Mouse (Mus musculus): ENCODE results near the gene Fam172a.
"Not testable (repeated sequence)": the region's sequence is repeated elsewhere in the genome, so short reads cannot be mapped to it uniquely, and the experiment has no call there.

Fam172a gene

GRCm38 (mm10) chr13:77701733-77702132 is at the start of gene Fam172a:
TSS of gene Fam172a (plus strand) at chr13:77702033.
- not testable (repeated sequence) for DNase-seq (ENCODE audit: low spot score)

GRCm38 (mm10) chr13:77688651-77689050 is 13.2 kb upstream of the Fam172a start:
- no peak for DNase-seq (ENCODE audit: low spot score)

DNA sequence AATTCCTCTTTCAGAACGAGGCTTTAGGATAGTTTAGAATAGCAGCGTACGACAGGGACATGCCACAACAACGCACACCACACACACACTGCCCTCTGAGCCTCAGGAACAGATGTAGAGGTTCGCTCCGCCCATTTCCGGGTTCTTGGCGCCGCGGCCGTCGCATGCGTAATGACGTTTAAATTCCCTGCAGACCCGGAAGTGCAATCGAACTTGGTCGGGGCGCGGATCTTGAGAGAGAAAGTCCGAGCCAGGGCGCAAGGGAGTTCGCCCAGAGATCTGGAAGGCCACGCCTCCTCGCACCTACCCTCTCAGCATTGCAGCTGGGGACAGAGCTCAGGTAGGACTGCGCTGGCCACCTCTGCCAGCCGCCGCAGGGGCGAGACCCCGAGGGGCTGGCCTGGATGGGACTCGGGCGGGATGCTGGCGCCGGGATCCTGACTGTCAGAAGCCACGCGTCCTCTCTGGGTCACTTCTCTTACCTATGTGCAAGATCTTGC is 6.7 kb downstream of the Fam172a start:
- DNase-seq (ENCODE audit: low spot score): peak; percentile 94

DNA sequence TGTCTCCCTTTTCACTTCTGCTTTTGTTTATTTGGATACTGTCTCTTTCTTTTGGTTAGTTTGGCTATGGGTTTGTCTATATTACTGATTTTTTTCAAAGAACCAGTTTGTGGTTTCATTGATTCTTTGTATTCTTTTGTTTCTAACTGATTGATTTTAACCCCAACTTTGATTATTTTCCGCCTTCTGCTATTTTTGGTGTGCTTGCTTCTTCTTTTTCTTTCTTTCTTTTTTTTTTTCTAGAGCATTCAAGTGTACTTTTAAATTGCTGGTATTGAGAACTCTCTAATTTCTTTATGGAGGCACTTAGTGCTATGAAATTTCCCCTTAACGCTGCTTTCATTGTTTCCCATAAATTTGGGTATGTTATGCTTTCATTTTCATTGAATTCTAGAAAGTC is 15.7 kb downstream of the Fam172a start:
- no peak for DNase-seq (ENCODE audit: low spot score)

DNA sequence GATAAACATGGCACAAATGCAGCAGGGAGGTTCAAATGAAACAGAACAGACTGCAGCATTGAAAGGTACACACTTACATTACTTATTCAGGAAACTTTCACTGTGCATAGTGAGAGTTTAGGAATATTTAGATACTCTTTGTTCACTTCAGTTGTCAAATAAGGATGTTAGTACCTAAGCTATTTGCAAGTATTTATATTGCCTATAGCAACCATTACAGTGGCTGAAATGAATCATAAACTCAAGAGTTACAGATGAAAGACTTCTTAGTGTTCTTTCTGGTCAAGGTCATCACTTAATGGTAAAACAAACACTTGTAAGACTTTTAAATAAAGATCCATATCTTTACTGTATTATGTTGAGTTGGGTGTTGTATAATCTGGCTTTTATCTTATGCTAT is 41.0 kb downstream of the Fam172a start:
- no peak for DNase-seq (ENCODE audit: low spot score)

- no peak for DNase-seq (ENCODE audit: low spot score)
These were observed 75.8 kb downstream of the Fam172a start for GRCm38 (mm10) chr13:77777606-77778005.

GRCm38 (mm10) chr13:77807341-77807740 is 105.5 kb downstream of the Fam172a start:
- DNase-seq (ENCODE audit: low spot score): not testable (repeated sequence)

GRCm38 (mm10) chr13:77810449-77810848 is 108.6 kb downstream of the Fam172a start:
- DNase-seq (ENCODE audit: low spot score): no peak

- DNase-seq (ENCODE audit: low spot score): no peak
These were observed 124.3 kb downstream of the Fam172a start for GRCm38 (mm10) chr13:77826138-77826537.

GRCm38 (mm10) chr13:77843017-77843654 is 141.3 kb downstream of the Fam172a start:
- no peak for DNase-seq (ENCODE audit: low spot score)

DNA sequence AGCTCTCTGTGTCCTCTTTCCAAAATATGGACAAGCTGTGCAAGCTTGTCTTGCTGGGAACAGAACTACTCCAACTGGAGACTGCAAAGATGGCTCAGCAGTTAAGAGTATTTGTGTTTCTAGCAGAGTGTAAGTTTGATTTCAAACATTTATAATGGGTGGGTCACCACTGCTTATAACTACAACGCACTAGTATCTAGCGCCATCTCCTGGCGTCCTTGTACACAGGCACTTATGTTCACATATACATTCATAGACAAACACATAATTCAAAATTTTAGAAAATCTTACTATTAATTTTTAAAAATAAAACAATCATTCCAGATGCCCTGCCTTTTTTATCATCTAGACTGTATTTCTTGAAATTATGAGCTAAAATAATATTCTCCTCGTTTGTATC is 147.0 kb downstream of the Fam172a start:
- no peak for DNase-seq (ENCODE audit: low spot score)

DNA sequence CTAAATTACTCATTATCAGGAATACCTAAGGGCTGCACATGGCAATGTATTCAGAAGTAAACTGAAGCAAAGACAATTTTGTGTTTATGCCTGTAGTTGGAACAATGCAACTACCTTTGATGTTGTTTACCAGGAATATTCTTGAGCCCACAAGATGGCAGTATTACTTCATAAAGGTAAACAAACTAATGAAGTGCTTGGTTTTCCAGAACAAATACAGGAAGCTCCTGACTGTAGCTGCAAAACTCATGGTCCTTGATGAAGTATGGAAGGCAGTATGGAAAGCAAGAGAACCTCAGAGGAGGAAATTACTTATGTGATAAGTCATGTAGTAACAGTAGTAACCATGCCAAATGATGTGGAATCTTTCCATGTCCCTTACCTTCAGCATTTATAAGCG is 163.0 kb downstream of the Fam172a start:
- no peak for DNase-seq (ENCODE audit: low spot score)

DNA sequence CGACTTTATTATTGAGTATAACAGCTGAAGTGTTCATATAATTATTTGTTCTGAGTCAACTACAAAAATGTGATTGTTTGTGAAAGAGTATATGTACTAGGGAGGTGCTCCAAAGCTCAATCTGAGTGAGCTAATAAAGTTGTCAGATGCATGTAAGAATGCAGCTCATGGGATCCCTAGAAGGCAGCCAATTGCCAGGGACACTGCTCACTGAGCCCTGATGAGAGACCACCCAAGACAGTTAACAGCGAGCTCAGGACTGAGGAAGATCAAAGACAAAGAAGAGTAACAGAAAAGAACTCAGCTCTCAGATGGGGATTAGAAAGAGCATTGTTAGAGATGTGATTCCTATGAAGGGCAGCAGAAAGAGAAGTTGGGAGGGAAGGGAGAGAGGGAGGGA is 166.5 kb downstream of the Fam172a start:
- no peak for DNase-seq (ENCODE audit: low spot score)

DNA sequence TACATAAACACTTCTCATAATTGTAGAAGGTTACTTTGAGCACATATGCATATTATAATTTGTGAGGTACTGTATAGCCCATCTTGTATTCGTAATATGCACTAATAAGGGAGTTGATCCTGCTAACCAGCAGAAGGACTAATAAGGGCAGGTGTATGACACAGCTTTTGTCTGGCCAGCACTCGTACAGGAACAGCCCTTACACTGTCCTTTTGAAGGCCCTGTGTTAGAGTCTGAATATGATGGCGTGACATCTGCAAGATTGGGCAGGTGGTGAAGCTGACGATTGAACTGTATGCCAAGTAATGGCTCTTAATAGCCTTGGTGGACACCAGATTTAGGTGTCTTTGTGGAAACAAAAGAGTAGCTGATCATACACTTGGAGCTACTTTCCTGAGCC is 176.3 kb downstream of the Fam172a start:
- DNase-seq (ENCODE audit: low spot score): no peak

GRCm38 (mm10) chr13:77878545-77878944 is 176.7 kb downstream of the Fam172a start:
- DNase-seq (ENCODE audit: low spot score): no peak

DNA sequence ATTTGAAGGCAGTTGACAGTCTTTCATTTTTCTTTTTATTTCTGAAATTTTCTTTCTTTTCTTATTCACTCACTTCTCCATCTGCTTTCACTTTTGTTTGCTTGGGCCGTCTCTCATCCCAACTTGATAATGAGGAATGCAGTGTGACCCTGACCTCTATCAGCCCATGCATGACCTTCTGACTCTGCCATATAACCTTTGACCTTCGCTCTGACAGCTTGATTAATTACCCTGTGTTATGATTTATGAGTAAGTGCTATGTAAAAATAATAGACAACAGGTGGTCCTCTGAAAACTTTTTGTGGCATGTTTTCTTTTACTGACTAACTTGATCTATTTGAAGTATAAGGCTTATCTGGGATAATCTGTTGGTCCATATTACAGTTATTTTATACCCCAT is 195.8 kb downstream of the Fam172a start:
- no peak for DNase-seq (ENCODE audit: low spot score)

- no peak for DNase-seq (ENCODE audit: low spot score)
These were observed 196.4 kb downstream of the Fam172a start for GRCm38 (mm10) chr13:77898066-77898796.

GRCm38 (mm10) chr13:77899725-77900124 is 197.9 kb downstream of the Fam172a start:
- DNase-seq (ENCODE audit: low spot score): no peak

GRCm38 (mm10) chr13:77900843-77901242 is 199.0 kb downstream of the Fam172a start:
- no peak for DNase-seq (ENCODE audit: low spot score)

GRCm38 (mm10) chr13:77909184-77909583 is 207.4 kb downstream of the Fam172a start:
- DNase-seq (ENCODE audit: low spot score): no peak

DNA sequence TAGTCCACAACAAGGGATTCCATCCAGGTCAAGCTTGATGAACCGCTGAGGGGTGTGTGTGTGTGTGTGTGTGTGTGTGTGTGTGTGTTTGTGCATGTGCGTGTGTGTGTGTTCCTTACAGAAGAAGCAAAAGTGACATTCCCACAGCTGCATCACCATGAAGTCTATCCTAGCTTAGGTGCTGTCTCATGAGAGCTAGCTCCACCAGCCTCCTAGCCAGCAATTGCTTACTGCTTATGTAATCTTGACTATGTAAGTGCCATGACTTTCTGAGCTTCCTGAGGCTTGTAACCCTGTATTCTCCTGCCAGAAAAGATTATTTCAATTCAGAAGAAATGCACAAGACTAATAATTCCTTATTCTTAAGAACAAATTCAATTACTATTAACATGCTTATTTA is 221.0 kb downstream of the Fam172a start:
- DNase-seq (ENCODE audit: low spot score): no peak

- no peak for DNase-seq (ENCODE audit: low spot score)
These were observed 255.8 kb downstream of the Fam172a start for GRCm38 (mm10) chr13:77957611-77958010.

DNA sequence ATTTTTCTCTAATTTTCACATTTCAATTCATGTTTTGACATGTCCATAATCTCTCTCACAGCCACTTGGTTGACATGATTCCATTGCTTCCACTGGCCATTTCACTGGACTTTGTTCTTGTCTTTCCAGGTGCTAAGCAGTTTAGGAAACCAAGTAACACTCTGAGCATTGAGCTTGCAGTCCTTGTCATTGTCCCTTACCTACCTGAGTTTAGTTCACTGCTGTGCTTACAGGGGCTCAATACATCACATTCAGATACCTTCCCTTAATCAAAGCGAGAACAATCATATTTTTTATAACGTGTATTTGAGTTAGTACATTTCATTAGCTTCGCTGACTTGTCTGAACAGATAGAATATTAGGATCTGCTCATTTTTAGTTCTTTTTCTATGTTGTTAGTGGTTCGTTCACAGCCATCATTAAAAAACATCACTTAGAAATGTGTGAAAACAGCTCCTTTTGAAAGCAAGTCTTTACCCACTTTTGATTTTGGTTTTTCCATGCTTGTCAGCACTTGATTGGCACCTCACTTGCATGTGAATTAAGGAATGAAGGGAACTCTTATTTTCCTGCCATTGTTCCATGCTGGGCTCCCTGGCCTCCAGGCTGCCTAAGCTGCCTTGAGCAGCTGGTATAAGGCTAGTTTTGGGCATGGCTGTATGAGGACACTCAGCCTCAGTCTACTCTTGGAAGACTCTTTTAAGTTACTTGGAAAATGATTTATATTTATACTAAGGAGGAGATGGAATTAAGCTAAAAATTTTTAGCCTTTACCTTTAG is 257.9 kb downstream of the Fam172a start:
- no peak for DNase-seq (ENCODE audit: low spot score)

All from lung, postnatal 25 days (tissue).